In the genomic region with DNA sequence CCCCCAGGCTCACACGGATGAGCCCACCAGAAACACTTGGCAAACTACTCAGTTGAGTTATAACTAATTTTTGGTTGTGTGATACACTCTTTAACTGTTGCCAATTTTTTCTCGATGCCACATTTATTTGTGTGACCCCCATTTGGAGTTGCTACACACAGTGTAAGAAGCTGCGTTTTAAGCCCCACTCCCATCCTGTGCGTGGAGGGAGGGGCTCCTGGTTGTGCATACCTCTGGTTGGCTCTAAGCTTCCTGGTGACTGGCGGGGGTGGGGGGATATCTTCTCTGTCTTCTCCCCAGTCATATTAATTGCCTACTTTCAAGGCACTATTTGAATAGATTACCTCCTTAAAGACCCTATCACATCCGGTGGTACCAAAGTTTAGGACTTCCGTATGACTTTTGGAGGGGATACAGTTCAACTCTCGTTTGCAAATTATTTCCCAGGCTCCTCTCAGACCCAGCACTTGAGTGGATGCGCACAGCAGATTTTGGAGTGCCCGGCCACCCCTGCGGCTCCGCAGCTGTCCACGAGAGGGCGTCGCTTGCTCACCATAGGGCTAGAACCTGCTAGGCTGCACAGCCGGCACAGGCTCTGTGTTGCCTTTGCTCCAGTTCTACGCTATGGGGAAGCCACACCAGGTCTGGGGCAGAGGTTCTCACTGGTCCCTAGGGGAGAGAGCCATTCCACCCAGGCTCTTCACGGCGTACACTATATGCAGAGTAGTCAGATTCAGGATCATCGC, we compare ENCODE assay signal across 8 mouse cellular contexts.
DNase-seq lines count a peak whose midpoint lies in the region; ATAC-seq lines count a peak whose summit lies in the region.

No protein-coding gene starts in this region.

- peak; percentile 94 for ATAC-seq in common myeloid progenitor, adult 5-6 weeks (replicated peaks; ENCODE audit: low read depth, poor library complexity, severe bottlenecking)
- ATAC-seq in megakaryocyte progenitor cell, adult 5-6 weeks (replicated peaks; ENCODE audit: poor library complexity): peak; percentile 98

- peak; percentile 77 for DNase-seq in WW6 (ENCODE audit: low read depth, low spot score)
- DNase-seq in gastrocnemius, postnatal 10 days: peak; percentile 92
- DNase-seq in induced T-regulatory cell, adult 2 months (ENCODE audit: low read depth): peak; percentile 34
- peak; percentile 29 to 80 for DNase-seq in left cerebral cortex, adult 8-10 months (ENCODE audit: low spot score in 2 of 2)
- peak; percentile 90 for DNase-seq in right cerebral cortex, postnatal 4 days
- peak; percentile 48 for DNase-seq in yolk sac, embryonic 10.5 days (ENCODE audit: low spot score)

Comparison
In these comparisons a context has a peak if more than half of its experiments do, and no peak if none do; other contexts are left out.
1. Peak in every context shown above with its lines: DNase-seq and ATAC-seq.
2. DNase-seq: peak in every context shown above with its lines; median percentile 92 in gastrocnemius, postnatal 10 days; 90 in right cerebral cortex, postnatal 4 days; 77 in WW6; 54 in left cerebral cortex, adult 8-10 months; 48 in yolk sac, embryonic 10.5 days; 34 in induced T-regulatory cell, adult 2 months.